In genomic region chr1:194780392-194780791, GRCm38 (mm10) we compare ENCODE assay signal across 18 mouse cellular contexts.
"Had no signal": no experiment of that assay in that cellular context is flagged by ENCODE, and none has a peak within 500 bp of the region (broad histone marks: within the 10 kb centered on the region; RNA-seq: fewer than 3 reads in every experiment).

No protein-coding gene starts in this region.

- H3K9ac ChIP-seq: limb, embryonic 13.5 days; liver, embryonic 12.5 days; liver, embryonic 15.5 days; lung, embryonic 15.5 days; neural tube, embryonic 12.5 days had no signal

- H3K4me2 ChIP-seq: limb, embryonic 13.5 days; liver, embryonic 12.5 days; liver, embryonic 15.5 days; lung, embryonic 15.5 days; neural tube, embryonic 12.5 days had no signal

- H3K4me1 ChIP-seq: limb, embryonic 10.5 days; limb, embryonic 13.5 days; lung, embryonic 15.5 days; megakaryocyte, embryonic 14.5 days; midbrain, embryonic 10.5 days; neural tube, embryonic 12.5 days had no signal

- H3K27ac ChIP-seq: limb, embryonic 10.5 days; limb, embryonic 13.5 days; liver, embryonic 12.5 days; liver, embryonic 15.5 days; lung, embryonic 15.5 days; midbrain, embryonic 10.5 days had no signal

- H3K27me3 ChIP-seq: limb, embryonic 13.5 days; liver, embryonic 12.5 days; liver, embryonic 15.5 days; lung, embryonic 15.5 days; neural tube, embryonic 12.5 days had no signal

- ATAC-seq: liver, embryonic 12.5 days had no signal

- DNase-seq: kidney, adult 8-10 months; kidney, postnatal 14 days; kidney, postnatal 4 days; liver; lung, adult 18-20 months; lung, postnatal 10 days; lung, postnatal 36 days; midbrain, embryonic 14.5 days; thymus, adult 18-20 months; thymus, postnatal 36 days had no signal

- H3K4me3 ChIP-seq: limb, embryonic 10.5 days; limb, embryonic 13.5 days; liver, embryonic 12.5 days; liver, embryonic 15.5 days; lung, embryonic 15.5 days; megakaryocyte, embryonic 14.5 days; midbrain, embryonic 10.5 days; neural tube, embryonic 12.5 days had no signal

- H3K9me3 ChIP-seq: limb, embryonic 10.5 days; limb, embryonic 13.5 days; liver, embryonic 12.5 days; liver, embryonic 15.5 days; lung, embryonic 15.5 days; megakaryocyte, embryonic 14.5 days; midbrain, embryonic 10.5 days; neural tube, embryonic 12.5 days had no signal

- H3K36me3 ChIP-seq: limb, embryonic 10.5 days; limb, embryonic 13.5 days; liver, embryonic 12.5 days; liver, embryonic 15.5 days had no signal
